Mouse (Mus musculus) forebrain, embryonic 11.5 days (tissue): ENCODE measurements at regions not wholly inside any gene's neighbourhood (a gene's known extent, or its start where the extent isn't known, plus 50 kb on each side); places are given as distances from the start of the nearest gene placed in this dataset.
"Not testable (repeated sequence)": the region's sequence is repeated elsewhere in the genome, so short reads cannot be mapped to it uniquely, and the experiment has no call there.

Experiments used
- ATAC-seq: fragments of 200-750 bp; cut with Nextera tagmentation; replicated peaks from 2 replicates; pipeline ENCODE4 v1.8.0; 2017; ENCODE audit warnings: moderate TSS enrichment; ENCODE audit not compliant: low FRiP score
- DNase-seq: peaks from one replicate; pipeline ENCODE4 v3.0.0-alpha.2; 2017; ENCODE audit warnings: low spot score
- H3K27ac ChIP-seq: fragments of 300-500 bp; sonication (generic); 2 replicates; pipeline ENCODE4 v1.5.1; 2014; ENCODE audit warnings: low read depth, low read length
- H3K27me3 ChIP-seq: fragments of 300-500 bp; sonication (generic); 2 replicates; pipeline ENCODE4 v1.6.1; 2014; ENCODE audit warnings: mild to moderate bottlenecking, low read length, mixed read lengths; ENCODE audit not compliant: control insufficient read depth, insufficient read depth
- H3K36me3 ChIP-seq: fragments of 300-500 bp; sonication (generic); 2 replicates; pipeline ENCODE4 v1.6.1; 2014; ENCODE audit warnings: mild to moderate bottlenecking, low read length, moderate library complexity, mixed read lengths; ENCODE audit not compliant: control insufficient read depth, insufficient read depth
- H3K4me1 ChIP-seq: fragments of 300-500 bp; sonication (generic); replicated peaks from 2 replicates; pipeline ENCODE4 v1.6.1; 2014; ENCODE audit warnings: low read length, mixed read lengths; ENCODE audit not compliant: control insufficient read depth, insufficient read depth
- H3K4me2 ChIP-seq: fragments of 300-500 bp; sonication (generic); 2 replicates; pipeline ENCODE4 v1.6.1; 2014; ENCODE audit warnings: low read depth, mild to moderate bottlenecking, low read length, moderate library complexity, mixed read lengths; ENCODE audit not compliant: severe bottlenecking
- H3K4me3 ChIP-seq: fragments of 300-500 bp; sonication (generic); 2 replicates; pipeline ENCODE4 v1.5.1; 2014; ENCODE audit warnings: low read depth, low read length
- H3K9ac ChIP-seq: fragments of 300-500 bp; sonication (generic); 2 replicates; pipeline ENCODE4 v1.6.1; 2014; ENCODE audit warnings: low read length
- H3K9me3 ChIP-seq: fragments of 300-500 bp; sonication (generic); 2 replicates; pipeline ENCODE4 v1.6.1; 2016; ENCODE audit warnings: low read length, mixed read lengths; ENCODE audit not compliant: control insufficient read depth
- WGBS: fragments of 180-500 bp; shearing (Covaris S2); extraction: QIAGEN DNeasy Blood & Tissue Kit; methylation state at CpG from one replicate; pipeline ENCODE4 v1.1.7; 2014; 5-methylcytosine and 5-hydroxymethylcytosine counted together

GRCm38 (mm10) chr1:78588036-78588435 is 69.6 kb upstream of the Acsl3 start:
- no peak overlapping the region for H3K9ac ChIP-seq
- H3K4me1 ChIP-seq = no peaks in the 10 kb centered on the region
- H3K27ac ChIP-seq = no peak overlapping the region
- DNase-seq (no peak), ATAC-seq (no peak)
- H3K4me2 ChIP-seq = no peak overlapping the region
- 83% methylated on average over 11 of the region's 11 CpGs for WGBS
- H3K4me3 ChIP-seq = no peak overlapping the region
- H3K36me3 ChIP-seq = no peaks in the 10 kb centered on the region
- no peaks in the 10 kb centered on the region for H3K9me3 ChIP-seq
- H3K27me3 ChIP-seq = no peaks in the 10 kb centered on the region

- H3K27me3 ChIP-seq, H3K9ac ChIP-seq, H3K4me3 ChIP-seq, H3K27ac ChIP-seq, H3K36me3 ChIP-seq, ATAC-seq, H3K4me1 ChIP-seq, H3K9me3 ChIP-seq, DNase-seq, H3K4me2 ChIP-seq: not testable (repeated sequence)
- WGBS = 77% methylated on average over 1 of the region's 1 CpGs
Measured at GRCm38 (mm10) chr1:78588660-78589059, 69.0 kb upstream of the Acsl3 start.

- peaks cover 3% of the 10 kb centered on the region; the same call in 1 of the 2 replicates for H3K4me1 ChIP-seq
- WGBS = 87% methylated on average over 5 of the region's 5 CpGs
- H3K27me3 ChIP-seq = no peaks in the 10 kb centered on the region
- no peak for ATAC-seq
- no peak overlapping the region for H3K4me3 ChIP-seq
- no peaks in the 10 kb centered on the region for H3K36me3 ChIP-seq
- H3K9ac ChIP-seq = no peak overlapping the region
- no peak overlapping the region for H3K4me2 ChIP-seq
- H3K27ac ChIP-seq = no peak overlapping the region
- H3K9me3 ChIP-seq = no peaks in the 10 kb centered on the region
- DNase-seq = no peak
Measured at GRCm38 (mm10) chr1:78590558-78590957, 67.1 kb upstream of the Acsl3 start.

- Histone ChIP-seq H3K36me3 (no peaks in the 10 kb centered on the region), H3K4me1 (peaks cover 3% of the 10 kb centered on the region; the same call in 1 of the 2 replicates), H3K4me2 (no peak overlapping the region), H3K9me3 (no peaks in the 10 kb centered on the region), H3K4me3 (no peak overlapping the region), H3K27ac (peak overlapping the region; percentile 61), H3K9ac (no peak overlapping the region), H3K27me3 (no peaks in the 10 kb centered on the region)
- 53% methylated on average over 14 of the region's 14 CpGs for WGBS
- peak; percentile 70 for DNase-seq
- ATAC-seq = peak; percentile 86
Measured at GRCm38 (mm10) chr1:78593927-78594641, 63.5 kb upstream of the Acsl3 start.

GRCm38 (mm10) chr1:78595521-78596139 is 62.0 kb upstream of the Acsl3 start:
- Histone ChIP-seq H3K4me1 (peaks cover 3% of the 10 kb centered on the region; the same call in 1 of the 2 replicates), H3K4me3 (no peak overlapping the region), H3K27ac (no peak overlapping the region), H3K9me3 (no peaks in the 10 kb centered on the region), H3K36me3 (no peaks in the 10 kb centered on the region), H3K27me3 (no peaks in the 10 kb centered on the region), H3K9ac (no peak overlapping the region), H3K4me2 (no peak overlapping the region)
- ATAC-seq = no peak
- DNase-seq = no peak
- WGBS = 85% methylated on average over 14 of the region's 14 CpGs

- H3K9ac ChIP-seq = no peak overlapping the region
- no peaks in the 10 kb centered on the region for H3K36me3 ChIP-seq
- no peak for ATAC-seq
- H3K27me3 ChIP-seq = no peaks in the 10 kb centered on the region
- no peak for DNase-seq
- no peak overlapping the region for H3K4me2 ChIP-seq
- no peak overlapping the region for H3K4me3 ChIP-seq
- H3K4me1 ChIP-seq = peaks cover 3% of the 10 kb centered on the region; the same call in 1 of the 2 replicates
- H3K9me3 ChIP-seq = no peaks in the 10 kb centered on the region
- WGBS = 72% methylated on average over 5 of the region's 5 CpGs
- no peak overlapping the region for H3K27ac ChIP-seq
Measured at GRCm38 (mm10) chr1:78598561-78598960, 59.1 kb upstream of the Acsl3 start.

- WGBS = 31% methylated on average over 1 of the region's 1 CpGs
Measured at GRCm38 (mm10) chr1:78600666-78601065, 57.0 kb upstream of the Acsl3 start.

GRCm38 (mm10) chr1:78601568-78601967 is 56.1 kb upstream of the Acsl3 start:
- no peak overlapping the region for H3K4me3 ChIP-seq
- no peaks in the 10 kb centered on the region for H3K36me3 ChIP-seq
- no peaks in the 10 kb centered on the region for H3K27me3 ChIP-seq
- H3K4me2 ChIP-seq = no peak overlapping the region
- H3K27ac ChIP-seq = no peak overlapping the region
- 25% methylated on average over 3 of the region's 3 CpGs for WGBS
- no peak overlapping the region for H3K9ac ChIP-seq
- DNase-seq (no peak), ATAC-seq (no peak)
- H3K9me3 ChIP-seq = no peaks in the 10 kb centered on the region
- H3K4me1 ChIP-seq = no peaks in the 10 kb centered on the region

More at GRCm38 (mm10) chr1:78600666-78601065, 57.0 kb upstream of the Acsl3 start:
- no peak overlapping the region for H3K27ac ChIP-seq
- ATAC-seq = no peak
- H3K4me3 ChIP-seq = no peak overlapping the region
- H3K9me3 ChIP-seq = no peaks in the 10 kb centered on the region
- no peaks in the 10 kb centered on the region for H3K27me3 ChIP-seq
- no peak overlapping the region for H3K4me2 ChIP-seq
- no peaks in the 10 kb centered on the region for H3K4me1 ChIP-seq
- H3K9ac ChIP-seq = no peak overlapping the region
- no peaks in the 10 kb centered on the region for H3K36me3 ChIP-seq
- no peak for DNase-seq

- ATAC-seq = no peak
- H3K36me3 ChIP-seq = no peaks in the 10 kb centered on the region
- H3K4me1 ChIP-seq = no peaks in the 10 kb centered on the region
- no peak overlapping the region for H3K4me3 ChIP-seq
- WGBS = 4% methylated on average over 3 of the region's 3 CpGs
- H3K4me2 ChIP-seq = no peak overlapping the region
- H3K27me3 ChIP-seq = no peaks in the 10 kb centered on the region
- H3K27ac ChIP-seq = no peak overlapping the region
- no peak for DNase-seq
- no peaks in the 10 kb centered on the region for H3K9me3 ChIP-seq
- H3K9ac ChIP-seq = no peak overlapping the region
Measured at GRCm38 (mm10) chr1:78602039-78602438, 55.6 kb upstream of the Acsl3 start.
